Mouse (Mus musculus) kidney, postnatal 4 days (tissue): ENCODE data around the gene Gm11127.
"Not testable (repeated sequence)": the region's sequence is repeated elsewhere in the genome, so short reads cannot be mapped to it uniquely, and the experiment has no call there.

Experiments
- DNase-seq, 2 experiments: peaks; one replicate each; pipeline ENCODE4 v3.0.0; 2021; ENCODE audit warnings: mixed read lengths in 2 of 2

The Gm11127 gene

GRCm38 (mm10) chr17:36058362-36058761 is at the start of gene Gm11127:
Gene Gm11127 (minus strand): TSS chr17:36058371.
- not testable (repeated sequence) for DNase-seq

- DNase-seq: not testable (repeated sequence)
Measured at GRCm38 (mm10) chr17:36102091-36102490, 43.9 kb upstream of the Gm11127 start.

DNA sequence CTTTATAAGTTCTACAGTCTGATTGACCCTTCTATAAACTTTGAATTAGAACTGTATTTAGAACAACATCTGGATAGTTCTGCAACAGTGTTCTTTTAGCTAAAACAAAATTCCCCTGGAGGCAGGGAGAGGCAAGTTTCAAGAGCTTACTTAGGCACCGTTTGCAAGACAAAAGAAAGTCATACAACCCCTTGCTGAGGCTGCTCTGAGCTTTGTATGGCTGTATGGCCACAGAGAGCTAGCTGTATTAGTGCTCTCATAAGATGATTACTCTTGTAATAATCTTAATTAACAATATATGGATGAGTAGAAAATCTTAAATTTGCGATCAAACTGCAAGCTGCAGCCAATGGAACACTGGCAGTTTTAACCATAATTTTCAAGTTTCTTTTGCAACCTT is 41.4 kb upstream of the Gm11127 start:
- DNase-seq: not testable (repeated sequence)

DNA sequence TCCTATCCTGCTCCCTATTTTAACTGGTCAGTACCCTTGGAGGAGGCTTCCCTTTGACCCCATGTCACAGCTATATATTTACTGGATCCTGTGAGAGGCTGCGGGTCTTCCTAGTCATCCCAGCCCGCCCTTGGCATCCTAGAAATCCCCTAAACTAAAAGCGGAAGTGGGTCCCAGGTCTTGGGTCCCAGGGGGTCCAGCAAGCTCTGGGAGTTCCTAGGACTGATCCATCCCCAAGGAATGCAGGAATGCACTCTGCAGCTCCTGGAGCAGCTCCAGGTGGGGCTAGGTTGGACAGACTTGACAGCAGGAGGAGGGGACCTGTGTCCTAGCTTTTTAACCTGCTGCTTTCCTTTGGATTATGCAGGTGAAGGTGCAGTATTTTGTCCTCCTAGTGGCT is 35.8 kb upstream of the Gm11127 start:
- DNase-seq: no peak

- DNase-seq: not testable (repeated sequence)
Measured at GRCm38 (mm10) chr17:36092520-36092919, 34.3 kb upstream of the Gm11127 start.

GRCm38 (mm10) chr17:36091933-36092332 is 33.8 kb upstream of the Gm11127 start:
- not testable (repeated sequence) for DNase-seq

DNA sequence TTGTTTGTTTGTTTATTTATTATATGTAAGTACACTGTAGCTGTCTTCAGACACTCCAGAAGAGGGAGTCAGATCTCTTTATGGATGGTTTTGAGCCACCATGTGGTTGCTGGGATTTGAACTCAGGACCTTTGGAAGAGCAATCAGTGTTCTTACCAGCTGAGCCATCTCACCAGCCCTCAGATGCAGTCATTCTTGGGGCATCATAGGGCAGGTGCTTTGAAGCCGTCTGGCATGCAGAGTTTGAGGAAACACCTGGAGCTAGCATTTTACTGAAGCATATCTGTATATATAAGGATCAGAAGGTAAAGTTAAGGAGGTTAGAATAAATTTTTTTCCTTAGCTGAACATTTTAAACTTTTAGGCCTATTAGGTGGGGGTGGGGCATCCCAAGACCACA is 27.8 kb upstream of the Gm11127 start:
- not testable (repeated sequence) for DNase-seq

GRCm38 (mm10) chr17:36083870-36084451 is 25.8 kb upstream of the Gm11127 start:
- DNase-seq: peak; percentile 11 to 20

- peak; percentile 46 to 69 for DNase-seq
Measured at GRCm38 (mm10) chr17:36083266-36083869, 25.2 kb upstream of the Gm11127 start.

DNA sequence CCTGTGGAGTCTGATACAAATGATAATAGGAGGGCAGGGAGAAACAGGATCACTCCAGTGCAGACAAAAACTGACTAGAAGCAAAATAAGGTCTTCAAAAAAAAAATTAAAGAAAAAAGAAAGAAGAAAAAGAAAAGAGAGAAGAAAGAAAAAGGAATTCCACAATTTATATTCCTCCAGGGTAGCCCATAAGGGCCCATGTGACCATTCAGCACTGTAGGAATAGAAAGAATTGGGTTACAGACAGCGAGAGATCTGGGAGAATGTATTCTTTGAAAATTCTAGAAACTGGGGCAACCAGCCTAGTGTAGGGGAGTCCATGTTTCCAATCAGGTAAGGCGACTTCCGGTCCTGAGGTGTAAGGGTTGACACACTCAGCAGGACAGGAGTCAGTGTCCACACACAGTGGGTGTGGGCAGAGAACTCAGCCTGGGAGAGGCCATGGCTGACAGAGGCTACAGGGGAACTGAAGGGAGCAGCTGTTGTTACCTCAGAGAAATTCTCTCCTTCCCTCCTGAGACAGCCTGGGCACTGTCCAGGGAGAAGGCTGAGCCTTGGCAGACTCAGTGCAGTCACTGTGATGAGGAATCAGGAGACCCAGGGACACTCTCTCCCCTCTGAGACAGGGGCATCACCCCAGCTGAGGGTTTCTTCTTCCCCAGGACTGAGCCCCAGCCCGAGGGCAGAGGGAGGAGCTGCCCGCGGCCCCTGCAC is 24.5 kb upstream of the Gm11127 start:
- DNase-seq: peak in 1 of 2 experiments; percentile 7

DNA sequence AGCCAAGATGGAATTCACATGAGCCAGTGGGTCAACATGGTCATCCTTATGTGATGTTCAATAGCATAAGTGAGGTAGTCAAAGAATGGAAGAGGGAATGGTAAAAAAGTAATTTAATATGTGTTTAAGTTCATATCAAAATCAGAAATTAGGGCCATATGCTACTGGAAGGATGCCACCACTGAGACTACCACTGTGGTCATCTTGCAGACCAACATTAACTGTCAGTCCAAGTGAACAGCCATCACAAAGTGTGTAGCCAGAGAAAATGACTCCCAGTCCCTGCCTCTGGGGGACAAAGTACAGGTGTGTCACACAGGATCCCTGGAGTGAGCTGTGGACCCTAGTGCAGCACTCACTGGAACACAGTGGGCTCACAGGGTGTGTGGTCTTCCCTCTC is 23.7 kb upstream of the Gm11127 start:
- not testable (repeated sequence) for DNase-seq

GRCm38 (mm10) chr17:36060829-36061228 is 2.7 kb upstream of the Gm11127 start:
- peak; percentile 91 to 93 for DNase-seq

DNA sequence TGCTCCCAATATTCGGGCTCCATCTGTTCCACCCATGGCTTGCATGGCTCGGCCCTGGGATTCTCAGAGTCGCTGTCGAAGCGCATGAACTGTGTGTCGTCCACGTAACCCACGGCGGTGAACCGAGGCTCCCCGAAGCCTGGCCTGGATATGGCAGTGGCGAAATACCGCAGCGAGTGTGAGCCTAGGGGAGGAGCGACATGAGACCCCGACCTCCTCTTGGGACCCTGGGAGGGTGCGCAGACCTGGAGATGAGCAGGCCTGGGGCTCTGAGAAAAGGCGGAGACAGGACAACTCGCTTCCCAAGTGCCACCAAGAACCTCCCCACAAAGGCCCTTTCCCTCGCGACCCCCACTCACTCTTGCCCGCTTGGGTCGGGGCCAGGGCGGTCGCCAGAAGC is 244 bp downstream of the Gm11127 start:
- not testable (repeated sequence) for DNase-seq

DNA sequence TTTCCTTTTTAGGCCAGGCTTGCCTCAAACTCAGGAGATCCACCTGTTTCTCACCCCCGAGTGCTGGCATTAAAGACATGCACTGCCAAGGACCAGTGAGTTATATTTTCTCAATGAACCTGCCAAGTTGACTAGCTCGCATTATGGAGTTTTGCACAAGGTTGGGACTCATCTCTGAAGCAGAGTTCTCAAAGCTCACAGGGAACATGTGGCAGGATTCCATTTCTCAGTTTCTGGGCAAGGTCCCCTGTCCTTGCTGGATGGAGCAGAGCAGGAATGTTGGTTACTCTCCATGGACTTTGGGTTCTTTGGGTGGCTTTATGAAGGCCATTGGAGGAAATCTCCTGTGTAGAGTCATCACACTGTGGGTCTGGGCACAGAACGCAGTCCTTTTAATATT is 14.9 kb downstream of the Gm11127 start:
- DNase-seq: no peak

DNA sequence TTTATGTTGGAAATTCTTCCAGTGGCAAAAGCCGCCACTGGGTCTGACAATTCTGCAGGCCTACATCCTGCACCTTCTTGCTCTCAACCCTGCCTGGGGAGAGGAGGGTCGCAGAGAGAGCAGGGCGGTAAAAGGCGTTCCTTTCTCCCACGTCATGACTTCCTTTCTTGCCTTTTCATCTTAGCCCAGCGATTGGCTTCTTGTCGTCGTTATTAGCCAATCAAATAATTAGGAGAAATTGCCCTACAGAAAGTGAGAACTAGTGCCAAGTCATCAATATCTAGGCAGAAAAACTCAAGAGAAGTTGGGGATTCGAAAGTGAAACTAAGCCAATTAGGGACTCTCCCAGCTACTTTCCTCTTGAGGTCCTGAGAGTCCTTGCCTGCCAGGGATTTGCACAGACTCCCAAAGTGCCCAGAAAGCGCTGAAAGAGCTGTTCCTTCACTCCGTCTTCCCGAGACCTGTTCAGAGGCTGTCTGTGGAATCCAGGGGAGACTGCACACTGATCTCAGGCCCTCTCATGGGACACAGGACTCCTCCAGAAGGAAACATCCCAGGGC is 15.5 kb downstream of the Gm11127 start, which contains the start of the genes H2-T22 and Gm6034:
Gene H2-T22 (minus strand): TSS at position 138 of the 560 bp plus-strand sequence.
Gene Gm6034 (plus strand): TSS at position 352 of the 560 bp plus-strand sequence.
- peak; percentile 65 to 78 for DNase-seq

DNA sequence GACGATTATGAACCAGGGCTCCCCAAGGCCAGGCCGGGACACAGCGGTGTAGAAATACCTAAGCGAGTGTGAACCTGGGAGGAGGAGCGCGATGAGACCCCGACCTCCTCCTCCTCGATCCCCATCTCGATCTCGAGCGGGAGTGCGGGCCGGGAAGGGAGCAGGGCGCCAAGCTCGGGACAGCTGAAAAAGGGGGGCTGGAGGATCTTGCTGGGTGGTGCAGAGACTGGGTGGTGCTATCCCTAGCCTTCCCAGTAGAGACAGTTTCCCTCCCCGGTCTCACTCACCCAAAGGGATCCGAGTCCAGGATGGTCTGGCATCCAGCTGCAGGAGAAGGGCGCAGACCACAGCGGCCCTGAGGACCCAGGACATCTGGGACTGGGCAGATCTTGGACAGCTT is 16.1 kb downstream of the Gm11127 start:
- peak in 1 of 2 experiments; percentile 60 for DNase-seq

DNA sequence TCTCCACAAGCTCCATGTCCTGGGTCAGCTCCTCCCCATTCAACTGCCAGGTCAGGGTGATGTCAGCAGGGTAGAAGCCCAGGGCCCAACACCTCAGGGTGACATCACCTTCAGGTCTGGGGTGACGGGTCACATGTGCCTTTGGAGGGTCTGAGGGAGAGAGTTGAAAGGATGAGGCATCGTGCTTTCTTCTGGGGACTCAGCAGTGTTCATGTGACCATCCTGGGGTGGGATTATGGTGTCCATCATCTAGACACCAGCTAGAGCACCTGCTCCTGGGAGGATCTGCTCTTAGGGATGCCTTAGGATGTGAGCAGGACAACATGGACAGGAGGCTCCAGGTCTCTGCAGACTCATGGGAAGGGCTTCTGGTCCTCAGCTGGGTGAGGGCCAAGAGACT is 17.6 kb downstream of the Gm11127 start:
- DNase-seq: not testable (repeated sequence)

DNA sequence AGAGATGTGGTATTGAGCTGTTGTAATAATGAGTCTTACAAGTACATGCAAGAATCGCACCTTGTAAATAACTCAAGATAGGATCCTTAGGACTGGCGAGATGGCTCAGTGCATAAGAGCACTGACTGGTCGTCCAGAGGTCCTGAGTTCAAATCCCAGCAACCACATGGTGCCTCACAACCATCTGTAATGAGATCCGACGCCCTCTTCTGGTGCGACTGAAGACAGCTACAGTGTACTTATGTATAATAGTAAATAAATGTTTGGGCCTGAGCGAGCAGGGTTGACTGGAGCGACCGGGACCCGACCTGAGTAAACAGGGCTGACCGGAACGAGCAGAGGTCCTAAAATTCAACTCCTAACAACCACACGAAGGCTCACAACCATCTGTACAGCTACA is 22.0 kb downstream of the Gm11127 start:
- DNase-seq: not testable (repeated sequence)

DNA sequence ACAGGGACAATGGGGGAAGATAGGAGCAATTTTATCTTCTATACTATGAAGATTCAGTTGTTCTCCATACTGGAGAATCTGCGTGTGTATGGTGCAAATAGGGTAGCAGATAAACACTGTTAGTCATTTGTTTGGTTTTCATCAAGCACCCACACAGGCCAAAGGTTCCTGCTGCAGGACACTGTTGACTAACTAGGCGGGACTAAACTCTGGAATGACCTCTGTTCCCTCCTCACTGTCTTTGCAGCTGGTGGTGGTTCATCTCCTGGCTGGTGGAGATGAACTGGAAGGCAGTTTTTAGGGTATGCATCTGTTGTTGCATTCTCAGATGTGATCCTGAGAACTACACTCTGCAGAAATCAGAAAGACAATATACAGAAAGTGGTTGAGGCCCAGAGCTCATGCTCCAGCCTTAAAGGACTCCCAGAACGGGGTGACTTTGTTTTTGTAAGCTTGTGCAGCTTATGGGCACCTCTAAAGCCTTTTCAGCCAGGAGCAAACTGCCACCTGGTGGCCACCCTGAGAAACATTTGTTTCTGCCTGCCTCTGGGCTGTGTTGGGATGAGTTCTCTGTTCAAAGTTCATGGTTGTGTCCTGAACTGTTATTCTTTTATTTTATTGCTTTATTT is 23.0 kb downstream of the Gm11127 start:
- DNase-seq: peak; percentile 73 to 79

DNA sequence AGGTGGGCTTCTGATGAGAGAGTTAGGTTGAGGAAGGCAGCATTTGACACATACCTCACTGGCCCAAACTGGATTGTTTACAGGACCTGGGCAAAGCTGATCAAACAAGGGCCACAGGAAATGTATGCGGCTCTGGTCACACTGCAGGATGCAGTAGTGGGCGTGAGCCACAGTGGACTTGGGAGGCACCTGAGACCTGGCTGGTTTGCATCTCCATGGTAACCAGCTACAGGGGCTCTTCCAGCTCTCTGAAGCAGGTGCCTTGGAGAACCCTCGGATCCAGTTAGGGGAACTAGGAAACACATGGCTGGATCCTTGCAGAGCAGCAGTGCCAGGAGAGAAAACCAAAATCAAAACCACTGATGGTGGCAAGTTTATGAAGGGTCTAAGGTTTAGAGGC is 23.6 kb downstream of the Gm11127 start:
- DNase-seq: not testable (repeated sequence)

DNA sequence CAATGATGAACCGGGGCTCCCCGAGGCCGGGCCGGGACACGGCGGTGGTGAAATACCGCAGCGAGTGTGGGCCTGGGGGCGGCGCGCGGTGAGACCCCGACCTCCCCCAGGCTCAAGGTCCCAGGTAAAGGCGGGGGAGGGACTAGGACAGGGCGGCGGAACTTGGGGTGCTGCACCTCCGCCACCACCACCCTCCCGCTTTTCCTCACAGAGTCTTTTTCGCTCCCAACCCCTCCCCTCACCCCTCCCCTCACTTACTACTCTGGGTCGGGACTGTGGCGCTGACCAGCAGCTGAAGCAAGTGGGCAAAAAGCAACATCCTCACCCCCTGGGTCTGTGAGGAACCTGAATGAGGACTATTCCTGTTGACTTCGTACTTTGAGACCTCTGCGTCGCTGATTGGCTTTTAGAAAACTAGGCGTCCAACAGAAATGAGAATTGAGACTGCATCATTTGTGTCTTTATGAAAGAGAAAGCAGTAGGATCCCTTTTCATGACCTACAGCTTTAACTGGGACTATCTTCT is 25.8 kb downstream of the Gm11127 start, which contains the start of gene H2-T23:
Gene H2-T23 (minus strand): TSS at position 505 of the 525 bp plus-strand sequence.
- DNase-seq: peak; percentile 63 to 77

GRCm38 (mm10) chr17:36031583-36032331 is 26.4 kb downstream of the Gm11127 start:
- peak; percentile 59 to 77 for DNase-seq
